Mouse (Mus musculus) lung, postnatal 36 days (tissue): ENCODE results near the gene Heatr5a.

ENCODE experiments used
- DNase-seq: peaks from one replicate; pipeline ENCODE4 v3.0.0; 2022; ENCODE audit warnings: mixed read lengths

The Heatr5a gene

GRCm38 (mm10) chr12:51970352-51971069 is 610 bp downstream of the Heatr5a start:
- DNase-seq: peak; percentile 30

GRCm38 (mm10) chr12:51969876-51970275 is 1.2 kb downstream of the Heatr5a start:
- DNase-seq: no peak

- DNase-seq: no peak
Observed at GRCm38 (mm10) chr12:51969092-51969491, 2.0 kb downstream of the Heatr5a start.

GRCm38 (mm10) chr12:51967915-51968595 is 3.1 kb downstream of the Heatr5a start:
- peak; percentile 51 for DNase-seq

- DNase-seq: no peak
Observed at GRCm38 (mm10) chr12:51957626-51958025, 13.5 kb downstream of the Heatr5a start.

GRCm38 (mm10) chr12:51952309-51952708 is 18.8 kb downstream of the Heatr5a start:
- no peak for DNase-seq

GRCm38 (mm10) chr12:51947498-51947945 is 23.6 kb downstream of the Heatr5a start:
- DNase-seq: no peak

GRCm38 (mm10) chr12:51945331-51945730 is 25.8 kb downstream of the Heatr5a start:
- DNase-seq: no peak

GRCm38 (mm10) chr12:51939848-51940247 is 31.3 kb downstream of the Heatr5a start:
- no peak for DNase-seq

GRCm38 (mm10) chr12:51937938-51938337 is 33.2 kb downstream of the Heatr5a start:
- DNase-seq: peak; percentile 8

- no peak for DNase-seq
Observed at GRCm38 (mm10) chr12:51929630-51930029, 41.5 kb downstream of the Heatr5a start.

GRCm38 (mm10) chr12:51917191-51917590 is 53.9 kb downstream of the Heatr5a start:
- DNase-seq: no peak

GRCm38 (mm10) chr12:51914903-51915670 is 56.0 kb downstream of the Heatr5a start:
- DNase-seq: no peak

GRCm38 (mm10) chr12:51909202-51909601 is 61.9 kb downstream of the Heatr5a start:
- no peak for DNase-seq

- no peak for DNase-seq
Observed at GRCm38 (mm10) chr12:51907543-51907942, 63.6 kb downstream of the Heatr5a start.

- DNase-seq: no peak
Observed at GRCm38 (mm10) chr12:51900551-51900950, 70.6 kb downstream of the Heatr5a start.

GRCm38 (mm10) chr12:51896901-51897300 is 74.2 kb downstream of the Heatr5a start:
- DNase-seq: no peak

- no peak for DNase-seq
Observed at GRCm38 (mm10) chr12:51888609-51889008, 82.5 kb downstream of the Heatr5a start.

GRCm38 (mm10) chr12:51887301-51888290 is 83.5 kb downstream of the Heatr5a start:
- no peak for DNase-seq

- no peak for DNase-seq
Observed at GRCm38 (mm10) chr12:51886369-51886768, 84.8 kb downstream of the Heatr5a start.

- no peak for DNase-seq
Observed at GRCm38 (mm10) chr12:51884801-51885200, 86.3 kb downstream of the Heatr5a start.

GRCm38 (mm10) chr12:51883297-51883805 is 87.8 kb downstream of the Heatr5a start:
- no peak for DNase-seq
